Mouse (Mus musculus): Measurements from ENCODE around the gene Olfr794. TPM values are rescaled to one million over a fixed set of nuclear protein-coding genes. Genes with fewer than 3 reads are reported as not detected.

The Olfr794 gene
- polyA plus RNA-seq (2017; shearing (Covaris generic)): not detected

DNA sequence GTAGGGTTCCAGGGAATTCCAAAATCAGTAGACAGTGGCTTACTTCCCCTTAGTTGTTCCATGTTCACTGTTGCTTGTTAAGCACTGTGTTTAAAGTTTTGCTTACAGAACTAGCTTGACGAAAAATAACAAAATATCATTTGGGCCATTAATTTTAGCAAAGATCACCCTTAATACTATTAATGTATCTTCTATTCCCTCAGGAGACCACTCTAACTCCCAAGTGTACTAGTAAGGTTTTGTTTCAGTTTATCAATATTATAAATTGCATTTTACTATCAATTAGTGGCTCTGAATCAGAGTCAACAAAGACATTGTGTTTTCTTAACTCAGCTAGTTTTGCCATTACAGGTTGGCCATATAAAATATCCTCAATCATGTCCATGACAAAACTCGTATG is at the start of gene Olfr794:
Olfr794 (plus strand) TSS at position 301 of the 400 bp plus-strand sequence.

GRCm38 (mm10) chr10:129521492-129521891 is 46.0 kb upstream of the Olfr794 start, which contains the start of gene Olfr791:
Gene Olfr791 (plus strand): TSS chr10:129521792.

DNA sequence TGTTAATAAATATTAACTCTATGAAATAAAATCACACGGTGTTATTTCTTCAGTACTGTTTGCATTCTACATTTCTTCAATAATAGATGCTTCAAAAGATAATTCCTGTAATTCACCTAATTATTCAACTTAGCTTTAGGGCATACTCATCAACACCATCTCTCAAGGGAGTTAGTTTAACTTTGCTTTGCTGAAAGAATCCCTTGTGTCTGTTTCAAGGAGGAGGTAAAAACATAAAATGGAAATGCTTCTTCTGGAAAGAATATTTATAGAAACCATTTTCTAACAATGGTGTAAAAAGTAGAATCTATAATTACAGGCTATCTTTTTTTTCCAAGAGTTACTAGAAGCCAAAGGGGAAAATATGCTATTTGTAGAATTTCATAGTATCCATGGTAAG is 28.6 kb upstream of the Olfr794 start, which contains the start of gene Olfr792:
Olfr792 (plus strand) TSS at position 301 of the 400 bp plus-strand sequence.

DNA sequence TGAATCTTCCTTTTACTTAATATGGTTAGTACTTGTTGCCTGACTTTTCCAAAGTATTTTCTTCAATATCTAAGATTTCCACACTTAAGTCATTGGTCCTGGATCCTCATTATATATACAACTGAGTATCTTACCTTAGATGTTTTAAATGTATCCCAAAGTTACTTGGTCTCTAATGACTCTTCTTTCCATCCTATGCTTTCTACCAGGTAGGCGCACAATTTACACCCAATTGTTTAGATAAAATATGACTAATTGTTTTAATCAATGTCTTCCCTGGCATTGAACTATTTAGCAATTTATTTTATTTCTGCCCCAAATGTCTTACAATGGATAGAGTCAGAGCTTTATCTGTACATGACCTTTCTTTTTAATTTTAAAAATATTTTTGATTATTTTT is 45.0 kb downstream of the Olfr794 start, which contains the start of gene Olfr796:
Olfr796 (minus strand) TSS at position 101 of the 400 bp plus-strand sequence.

Other genes starting within 250 kb of the Olfr794 start
- gene Olfr780, start 249.5 kb upstream of the Olfr794 start, polyA plus RNA-seq (2017; shearing (Covaris generic)): not detected
- gene Olfr781, start 238.8 kb upstream of the Olfr794 start, polyA plus RNA-seq (2017; shearing (Covaris generic)): not detected
- not detected for gene Olfr782, start 218.8 kb upstream of the Olfr794 start, polyA plus RNA-seq (2017; shearing (Covaris generic))
- not detected for gene Olfr784, start 183.6 kb upstream of the Olfr794 start, polyA plus RNA-seq (2017; shearing (Covaris generic))
- gene Olfr785, start 162.2 kb upstream of the Olfr794 start, polyA plus RNA-seq (2017; shearing (Covaris generic)): not detected
- gene Olfr786, start 140.3 kb upstream of the Olfr794 start, polyA plus RNA-seq (2017; shearing (Covaris generic)): not detected
- gene Olfr787, start 105.8 kb upstream of the Olfr794 start, polyA plus RNA-seq (2017; shearing (Covaris generic)): 0.07 TPM
- not detected for gene Olfr788, start 96.7 kb upstream of the Olfr794 start, polyA plus RNA-seq (2017; shearing (Covaris generic))
- not detected for gene Olfr789, start 82.9 kb upstream of the Olfr794 start, polyA plus RNA-seq (2017; shearing (Covaris generic))
- gene Olfr790, start 69.2 kb upstream of the Olfr794 start, polyA plus RNA-seq (2017; shearing (Covaris generic)): not detected
- not detected for gene Olfr791, start 45.9 kb upstream of the Olfr794 start, polyA plus RNA-seq (2017; shearing (Covaris generic))
- gene Olfr792, start 28.5 kb upstream of the Olfr794 start, polyA plus RNA-seq (2017; shearing (Covaris generic)): not detected
- gene Olfr796, start 44.9 kb downstream of the Olfr794 start, polyA plus RNA-seq (2017; shearing (Covaris generic)): not detected
- gene Olfr798, start 60.3 kb downstream of the Olfr794 start, polyA plus RNA-seq (2017; shearing (Covaris generic)): not detected
- gene Olfr799, start 69.8 kb downstream of the Olfr794 start, polyA plus RNA-seq (2017; shearing (Covaris generic)): not detected
- not detected for gene Olfr800, start 90.0 kb downstream of the Olfr794 start, polyA plus RNA-seq (2017; shearing (Covaris generic))
- not detected for gene Olfr801, start 106.2 kb downstream of the Olfr794 start, polyA plus RNA-seq (2017; shearing (Covaris generic))
- gene Olfr802, start 120.5 kb downstream of the Olfr794 start, polyA plus RNA-seq (2017; shearing (Covaris generic)): not detected
- gene Olfr803, start 126.6 kb downstream of the Olfr794 start, polyA plus RNA-seq (2017; shearing (Covaris generic)): not detected
- gene Olfr804, start 135.6 kb downstream of the Olfr794 start, polyA plus RNA-seq (2017; shearing (Covaris generic)): not detected
- gene Olfr805, start 161.7 kb downstream of the Olfr794 start, polyA plus RNA-seq (2017; shearing (Covaris generic)): not detected
- not detected for gene Olfr806, start 174.3 kb downstream of the Olfr794 start, polyA plus RNA-seq (2017; shearing (Covaris generic))
- not detected for gene Olfr807, start 190.1 kb downstream of the Olfr794 start, polyA plus RNA-seq (2017; shearing (Covaris generic))
- not detected for gene Olfr808, start 197.8 kb downstream of the Olfr794 start, polyA plus RNA-seq (2017; shearing (Covaris generic))
- not detected for gene Olfr809, start 207.0 kb downstream of the Olfr794 start, polyA plus RNA-seq (2017; shearing (Covaris generic))
- not detected for gene Olfr810, start 227.3 kb downstream of the Olfr794 start, polyA plus RNA-seq (2017; shearing (Covaris generic))
- gene Olfr811, start 236.7 kb downstream of the Olfr794 start, polyA plus RNA-seq (2017; shearing (Covaris generic)): not detected